Mouse (Mus musculus) embryonic facial prominence, embryonic 15.5 days (tissue): Measurements from ENCODE around the gene Gm20388. TPM values are rescaled to one million over a fixed set of nuclear protein-coding genes. Genes with fewer than 3 reads are reported as not detected.
"Not testable (repeated sequence)": the region's sequence is repeated elsewhere in the genome, so short reads cannot be mapped to it uniquely, and the experiment has no call there.

ENCODE experiments used
- ATAC-seq: fragments of 200-750 bp; cut with Nextera tagmentation; 2 replicates; pipeline ENCODE4 v1.8.0; 2017; ENCODE audit warnings: low read depth, moderate TSS enrichment; ENCODE audit not compliant: insufficient number of reproducible peaks, low FRiP score, low TSS enrichment
- H3K27ac ChIP-seq: fragments of 300-500 bp; sonication (generic); replicated peaks from 2 replicates; pipeline ENCODE4 v1.5.1; 2015; ENCODE audit warnings: mild to moderate bottlenecking, inconsistent platforms
- H3K27me3 ChIP-seq: fragments of 300-500 bp; sonication (generic); 2 replicates; pipeline ENCODE4 v1.6.1; 2015; ENCODE audit warnings: inconsistent platforms
- H3K36me3 ChIP-seq: fragments of 300-500 bp; sonication (generic); 2 replicates; pipeline ENCODE4 v1.6.1; 2015; ENCODE audit warnings: mild to moderate bottlenecking, inconsistent platforms
- H3K4me1 ChIP-seq: fragments of 300-500 bp; sonication (generic); 2 replicates; pipeline ENCODE4 v1.6.1; 2015; ENCODE audit warnings: inconsistent platforms
- H3K4me2 ChIP-seq: fragments of 300-500 bp; sonication (generic); replicated peaks from 2 replicates; pipeline ENCODE4 v1.6.1; 2015; ENCODE audit warnings: mild to moderate bottlenecking, inconsistent platforms
- H3K4me3 ChIP-seq: fragments of 300-500 bp; sonication (generic); replicated peaks from 2 replicates; pipeline ENCODE4 v1.5.1; 2015; ENCODE audit warnings: mild to moderate bottlenecking, inconsistent platforms
- H3K9ac ChIP-seq: fragments of 300-500 bp; sonication (generic); 2 replicates; pipeline ENCODE4 v1.6.1; 2015; ENCODE audit warnings: inconsistent platforms
- H3K9me3 ChIP-seq: fragments of 300-500 bp; sonication (generic); replicated peaks from 2 replicates; pipeline ENCODE4 v1.6.1; 2016; ENCODE audit warnings: inconsistent platforms
- WGBS: fragments of 180-500 bp; shearing (Covaris S2); methylation state at CpG from one replicate; pipeline ENCODE4 v1.1.7; 2015; 5-methylcytosine and 5-hydroxymethylcytosine counted together
- polyA plus RNA-seq: library from polyadenylated mRNA; unstranded; fragments of >200 nt; fragmentation: Nextera tagmentation; extraction: Ambion mirVana; gene quantifications from 2 replicates; pipeline ENCODE4 v1.2.1, GENCODE M21; 2015

Gm20388 gene
- polyA plus RNA-seq, 1 experiment from 2014 or later, result 8.0 TPM

GRCm38 (mm10) chr8:122620446-122620845, 2709.8 kb downstream of the Gm20388 start:
- H3K36me3 ChIP-seq, result no peaks in the 10 kb centered on the region
- 28% methylated on average over 5 of the region's 5 CpGs for WGBS
- H3K27ac ChIP-seq, result no peak overlapping the region
- H3K4me3 ChIP-seq, result no peak overlapping the region
- H3K9ac ChIP-seq, result no peak overlapping the region
- H3K4me2 ChIP-seq, result no peak overlapping the region
- no peaks in the 10 kb centered on the region for H3K27me3 ChIP-seq
- no peak for ATAC-seq
- no peaks in the 10 kb centered on the region for H3K9me3 ChIP-seq
- H3K4me1 ChIP-seq, result peaks cover 21% of the 10 kb centered on the region

GRCm38 (mm10) chr8:122622727-122623126, 2712.1 kb downstream of the Gm20388 start, which contains the start of gene Pabpn1l:
Pabpn1l (minus strand) TSS chr8:122622739.
- Histone ChIP-seq H3K9ac (no peak within 1 kb of the TSS), H3K27ac (no peak within 1 kb of the TSS), H3K4me3 (no peak within 1 kb of the TSS), H3K27me3 (no peaks in the 10 kb centered on the region), H3K4me2 (no peak within 1 kb of the TSS), H3K36me3 (no peaks in the 10 kb centered on the region), H3K9me3 (no peaks in the 10 kb centered on the region), H3K4me1 (peaks cover 10% of the 10 kb centered on the region)
- WGBS, result 56% methylated on average over 6 of the region's 6 CpGs
- no peak for ATAC-seq

GRCm38 (mm10) chr8:122623844-122624642, 2713.4 kb downstream of the Gm20388 start:
- no peak for ATAC-seq
- H3K9ac ChIP-seq, result no peak overlapping the region
- WGBS, result 90% methylated on average over 17 of the region's 17 CpGs

GRCm38 (mm10) chr8:122624653-122625052, 2714.0 kb downstream of the Gm20388 start:
- H3K27ac ChIP-seq, result no peak overlapping the region
- no peak for ATAC-seq
- WGBS, result 75% methylated on average over 5 of the region's 5 CpGs
- H3K9me3 ChIP-seq, result no peaks in the 10 kb centered on the region
- no peaks in the 10 kb centered on the region for H3K36me3 ChIP-seq
- no peak overlapping the region for H3K4me3 ChIP-seq
- no peak overlapping the region for H3K9ac ChIP-seq
- H3K4me1 ChIP-seq, result peaks cover 3% of the 10 kb centered on the region; the same call in 1 of the 2 replicates
- no peak overlapping the region for H3K4me2 ChIP-seq
- H3K27me3 ChIP-seq, result no peaks in the 10 kb centered on the region

More at GRCm38 (mm10) chr8:122623844-122624642, 2713.4 kb downstream of the Gm20388 start:
- H3K36me3 ChIP-seq, result no peaks in the 10 kb centered on the region
- no peaks in the 10 kb centered on the region for H3K9me3 ChIP-seq
- no peak overlapping the region for H3K27ac ChIP-seq
- H3K4me2 ChIP-seq, result no peak overlapping the region
- H3K4me1 ChIP-seq, result peaks cover 6% of the 10 kb centered on the region; the same call in 1 of the 2 replicates
- H3K27me3 ChIP-seq, result no peaks in the 10 kb centered on the region
- no peak overlapping the region for H3K4me3 ChIP-seq

GRCm38 (mm10) chr8:122625811-122626210, 2715.2 kb downstream of the Gm20388 start:
- H3K9me3 ChIP-seq, result no peaks in the 10 kb centered on the region
- no peak overlapping the region for H3K4me3 ChIP-seq
- no peak overlapping the region for H3K9ac ChIP-seq
- no peaks in the 10 kb centered on the region for H3K4me1 ChIP-seq
- H3K4me2 ChIP-seq, result no peak overlapping the region
- WGBS, result 52% methylated on average over 9 of the region's 9 CpGs
- H3K36me3 ChIP-seq, result no peaks in the 10 kb centered on the region
- 0 out of 2 replicates have a peak, but pooled peaks cover 2% of the 10 kb centered on the region for H3K27me3 ChIP-seq
- ATAC-seq, result no peak
- no peak overlapping the region for H3K27ac ChIP-seq

- no peak overlapping the region for H3K27ac ChIP-seq
These were observed 2716.3 kb downstream of the Gm20388 start for GRCm38 (mm10) chr8:122626896-122627295.

GRCm38 (mm10) chr8:122629388-122629787, 2718.7 kb downstream of the Gm20388 start:
- Histone ChIP-seq H3K27me3 (0 out of 2 replicates have a peak, but pooled peaks cover 3% of the 10 kb centered on the region), H3K9ac (no peak overlapping the region), H3K9me3 (no peaks in the 10 kb centered on the region), H3K4me1 (no peaks in the 10 kb centered on the region), H3K4me3 (no peak overlapping the region), H3K4me2 (no peak overlapping the region), H3K36me3 (peaks cover 8% of the 10 kb centered on the region; the same call in 1 of the 2 replicates), H3K27ac (no peak overlapping the region)
- ATAC-seq, result no peak
- 34% methylated on average over 10 of the region's 10 CpGs for WGBS

More at GRCm38 (mm10) chr8:122626896-122627295, 2716.3 kb downstream of the Gm20388 start:
- 79% methylated on average over 2 of the region's 2 CpGs for WGBS
- Histone ChIP-seq H3K9me3 (no peaks in the 10 kb centered on the region), H3K4me3 (no peak overlapping the region), H3K27me3 (0 out of 2 replicates have a peak, but pooled peaks cover 3% of the 10 kb centered on the region), H3K4me1 (no peaks in the 10 kb centered on the region), H3K9ac (no peak overlapping the region), H3K36me3 (no peaks in the 10 kb centered on the region), H3K4me2 (no peak overlapping the region)
- 0 out of 2 replicates have a peak, but pooled peaks have one; percentile 21 for ATAC-seq

GRCm38 (mm10) chr8:122630696-122631095, 2720.1 kb downstream of the Gm20388 start:
- ATAC-seq, result no peak
- Histone ChIP-seq H3K27ac (no peak overlapping the region), H3K9ac (no peak overlapping the region), H3K4me3 (0 out of 2 replicates have a peak overlapping the region, but pooled peaks have one; percentile 8), H3K9me3 (no peaks in the 10 kb centered on the region), H3K4me2 (peak overlapping the region; percentile 19; the same call in 1 of the 2 replicates), H3K27me3 (0 out of 2 replicates have a peak, but pooled peaks cover 3% of the 10 kb centered on the region), H3K4me1 (no peaks in the 10 kb centered on the region), H3K36me3 (peaks cover 8% of the 10 kb centered on the region; the same call in 1 of the 2 replicates)
- WGBS, result 52% methylated on average over 22 of the region's 22 CpGs

GRCm38 (mm10) chr8:122632134-122632533, 2721.5 kb downstream of the Gm20388 start:
- H3K4me3 ChIP-seq, H3K27me3 ChIP-seq, H3K4me1 ChIP-seq, H3K9me3 ChIP-seq, H3K9ac ChIP-seq, H3K4me2 ChIP-seq, ATAC-seq, H3K27ac ChIP-seq, H3K36me3 ChIP-seq: not testable (repeated sequence)
- 78% methylated on average over 3 of the region's 3 CpGs for WGBS

GRCm38 (mm10) chr8:122633205-122633604, 2722.6 kb downstream of the Gm20388 start:
- Histone ChIP-seq H3K9ac (no peak overlapping the region), H3K9me3 (no peaks in the 10 kb centered on the region), H3K4me3 (no peak overlapping the region), H3K27ac (no peak overlapping the region), H3K27me3 (0 out of 2 replicates have a peak, but pooled peaks cover 3% of the 10 kb centered on the region), H3K36me3 (peaks cover 8% of the 10 kb centered on the region; the same call in 1 of the 2 replicates), H3K4me2 (no peak overlapping the region), H3K4me1 (peaks cover 10% of the 10 kb centered on the region)
- 92% methylated on average over 14 of the region's 14 CpGs for WGBS
- ATAC-seq, result no peak
